Mouse (Mus musculus) T-helper 17 cell (primary cell): ENCODE results near the gene Il17f.
"Not testable (repeated sequence)": the region's sequence is repeated elsewhere in the genome, so short reads cannot be mapped to it uniquely, and the experiment has no call there.

Experiments used
- in situ Hi-C, 2 experiments: fragments of 300-600 bp; cut with MboI, MseI; formaldehyde crosslinking; loops; 1 replicate in 1 of 2; 2 replicates in 1 of 2; pipeline ENCODE4 v1.15.1; 2025; ENCODE audit warnings: high pct_unique_total_duplicates in 2 of 2

The Il17f gene

DNA sequence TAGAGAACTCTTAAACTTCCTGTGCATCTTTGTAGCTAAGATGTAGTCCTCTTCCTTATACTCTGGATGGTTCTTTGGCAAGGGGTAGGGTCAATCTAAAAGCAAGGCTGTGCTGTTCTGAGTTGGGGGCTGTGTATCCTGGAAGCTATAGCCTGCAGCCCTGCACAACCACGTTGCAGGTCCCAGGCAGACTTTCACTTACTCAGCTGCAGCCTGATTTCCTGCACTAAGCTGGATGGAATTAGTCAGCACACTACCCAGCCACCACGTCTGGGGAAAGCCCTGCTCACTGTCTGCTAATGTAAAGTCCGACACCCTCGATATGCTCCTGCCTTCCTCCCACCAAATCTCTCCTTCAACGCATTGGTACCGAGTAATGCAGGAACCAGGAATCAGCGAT lies 997 bp upstream of the Il17f start:
- in situ Hi-C loops = loop anchor here in 1 of 2 experiments (5.0 kb wide), 1 partner anchor 39 kb away; no protein-coding TSS in a partner anchor

- in situ Hi-C loops = no loop called here
These were observed 2.0 kb downstream of the Il17f start for GRCm38 (mm10) chr1:20788419-20788818.

DNA sequence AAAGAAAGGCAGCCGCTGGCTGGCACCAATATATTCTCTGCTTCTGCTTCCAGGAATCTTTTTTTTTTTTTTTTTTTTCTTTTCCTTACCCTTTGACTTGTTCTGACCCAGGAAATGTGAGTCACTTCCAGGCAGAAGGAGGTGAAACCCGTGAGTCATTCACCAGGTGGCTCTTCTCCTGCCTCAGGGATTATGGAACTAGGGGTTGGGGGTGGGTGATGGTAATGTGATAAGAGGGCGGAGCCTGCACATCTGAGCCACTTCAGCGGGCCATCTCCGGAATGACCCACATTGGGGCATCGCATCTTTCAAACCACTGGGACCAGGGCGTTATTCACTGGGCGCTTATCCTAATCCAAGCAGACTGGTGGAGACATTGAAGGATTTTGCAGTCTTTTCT lies 3.4 kb downstream of the Il17f start:
- in situ Hi-C loops = no loop called here

DNA sequence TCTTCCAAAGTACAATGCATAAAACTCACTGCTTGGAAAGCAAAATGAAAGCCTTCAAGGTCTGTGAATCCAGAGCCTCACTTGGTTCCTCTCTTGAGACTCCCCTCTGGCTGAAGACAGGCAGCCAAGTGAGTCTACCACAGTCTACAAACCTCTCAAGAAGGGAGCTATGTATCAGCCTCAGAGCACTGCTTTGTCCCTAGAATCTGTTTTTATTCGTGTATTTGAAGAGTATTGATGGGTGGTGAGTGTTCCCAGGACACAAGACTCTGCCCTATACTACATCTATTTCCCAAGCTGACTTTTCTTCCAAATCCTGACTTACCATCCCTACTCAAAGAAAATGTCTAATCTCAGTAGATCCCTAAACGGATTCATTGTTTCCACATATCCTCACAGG lies 12.1 kb downstream of the Il17f start:
- in situ Hi-C loops = no loop called here

GRCm38 (mm10) chr1:20774026-20774730 lies 16.2 kb downstream of the Il17f start:
- in situ Hi-C loops = not testable (repeated sequence)

- in situ Hi-C loops = no loop called here
These were observed 23.9 kb downstream of the Il17f start for GRCm38 (mm10) chr1:20766526-20766925.

GRCm38 (mm10) chr1:20761411-20761810 lies 29.0 kb downstream of the Il17f start:
- in situ Hi-C loops = no loop called here

DNA sequence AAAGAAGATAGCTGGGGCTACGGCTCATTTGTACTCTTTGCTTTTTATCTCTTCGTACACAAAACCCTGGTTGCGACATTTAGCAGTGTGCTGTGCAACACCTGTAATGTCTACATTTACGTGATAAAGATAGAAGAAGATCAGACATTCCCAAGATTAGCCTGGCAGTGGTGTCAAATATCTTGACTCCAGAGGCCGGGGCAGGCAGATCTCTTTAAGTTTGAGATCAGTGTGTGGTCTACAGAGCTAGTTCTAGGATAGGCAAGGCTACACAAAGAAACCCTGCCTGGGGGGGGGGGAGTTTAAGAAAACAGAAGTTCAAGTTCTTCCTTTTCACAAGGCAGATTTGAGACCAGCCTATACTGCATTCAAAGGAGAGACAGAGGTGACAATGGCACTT lies 30.1 kb downstream of the Il17f start:
- in situ Hi-C loops = no loop called here

DNA sequence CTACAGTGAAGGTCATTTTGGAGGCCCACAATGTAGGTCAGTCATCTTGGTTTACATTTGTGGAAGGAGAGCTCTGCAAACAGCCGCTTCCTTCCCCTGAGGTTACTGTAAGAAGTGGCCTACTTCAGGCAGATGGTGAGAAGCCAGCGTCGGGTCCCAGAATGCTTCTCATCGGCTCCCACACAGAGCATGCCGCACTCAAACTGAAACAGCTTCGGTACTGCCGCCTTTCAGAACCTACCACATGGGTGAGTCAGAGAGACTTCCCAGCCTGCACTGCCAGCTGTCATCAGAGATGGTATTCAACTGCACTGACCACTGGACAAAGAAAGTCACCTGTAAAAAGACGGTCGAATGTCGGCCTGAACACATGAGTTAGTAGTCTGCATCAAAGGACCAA lies 30.6 kb downstream of the Il17f start:
- in situ Hi-C loops = loop anchor here in 1 of 2 experiments (10.0 kb wide), 1 partner anchor 1025 kb away; no protein-coding TSS in a partner anchor

DNA sequence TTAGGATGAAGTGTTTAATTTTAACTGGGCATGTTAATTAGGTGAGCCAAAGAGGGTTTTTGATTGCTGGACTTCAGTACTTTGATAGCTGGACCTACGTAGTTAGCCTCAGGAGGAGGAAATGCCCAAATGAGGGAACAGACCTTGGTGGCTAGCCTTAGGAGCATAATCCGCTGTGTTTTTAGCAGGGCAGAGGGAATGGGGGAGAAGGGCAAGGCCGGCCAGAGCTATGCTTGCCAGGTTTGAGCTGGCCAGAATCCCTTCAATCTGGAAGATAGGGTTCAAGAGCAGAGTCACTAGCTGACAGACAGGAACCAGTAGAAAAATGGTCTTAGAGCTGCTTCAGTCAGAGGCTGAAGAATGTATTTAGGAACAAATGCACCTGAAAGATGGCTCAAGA lies 32.8 kb downstream of the Il17f start:
- in situ Hi-C loops = loop anchor here in 1 of 2 experiments (10.0 kb wide), 1 partner anchor 1027 kb away; no protein-coding TSS in a partner anchor

- in situ Hi-C loops = loop anchor here (5.0 to 10.0 kb wide), 2 partner anchors 38 to 1030 kb away; partner anchors contain the start of gene Il17f (in 1 of the 2)
These were observed 36.0 kb downstream of the Il17f start for GRCm38 (mm10) chr1:20754439-20754838.

GRCm38 (mm10) chr1:20740496-20740998 lies 49.9 kb downstream of the Il17f start:
- in situ Hi-C loops = no loop called here

DNA sequence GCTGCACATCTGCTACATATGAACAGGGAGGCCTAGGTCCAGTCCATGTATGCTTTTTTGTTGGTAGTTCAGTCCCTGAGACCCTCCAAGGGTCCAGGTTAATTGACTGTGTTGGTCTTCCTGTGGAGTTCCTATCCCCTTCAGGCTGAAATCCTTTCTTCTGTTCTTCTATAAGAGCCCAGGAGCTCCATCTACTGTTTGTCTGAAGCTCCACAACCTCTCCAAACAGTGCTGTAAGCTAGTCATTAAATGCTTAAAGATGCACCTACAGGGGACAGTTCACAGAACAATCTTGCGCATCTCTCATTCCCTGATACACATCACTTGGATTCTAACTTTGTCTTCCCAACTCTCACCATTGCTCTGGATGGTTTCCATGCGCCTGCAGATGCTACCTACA lies 51.9 kb downstream of the Il17f start:
- in situ Hi-C loops = loop anchor here in 1 of 2 experiments (10.0 kb wide), 1 partner anchor 606 kb away; the partner anchor contains the start of gene Khdc1a

GRCm38 (mm10) chr1:20736572-20736971 lies 53.8 kb downstream of the Il17f start:
- in situ Hi-C loops = loop anchor here in 1 of 2 experiments (10.0 kb wide), 1 partner anchor 608 kb away; the partner anchor contains the start of gene Khdc1a

DNA sequence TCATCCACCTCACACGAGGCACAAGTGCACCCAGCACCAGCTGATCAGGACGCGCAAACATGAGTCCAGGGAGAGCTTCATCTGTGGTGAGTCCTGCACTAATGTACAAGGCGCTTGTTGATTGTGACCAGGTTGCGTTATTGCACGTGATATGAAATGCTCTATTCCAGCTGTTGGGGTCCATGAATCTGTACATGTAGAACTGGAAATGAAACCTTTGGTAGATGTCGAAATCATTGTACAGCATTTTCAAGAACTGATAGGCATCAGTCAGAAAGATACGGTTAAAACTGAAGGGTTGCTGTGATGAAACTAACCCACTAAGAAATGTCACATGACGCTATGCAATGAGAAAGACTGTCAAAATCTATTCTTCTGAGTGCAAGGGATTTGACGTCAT lies 59.5 kb downstream of the Il17f start, which contains the start of gene Il17a:
Gene Il17a (plus strand): TSS at position 3 of the 400 bp plus-strand sequence.
- in situ Hi-C loops = loop anchor here in 1 of 2 experiments (5.0 to 10.0 kb wide), 2 partner anchors 34 to 614 kb away; partner anchors contain the start of gene Khdc1a
